Mouse (Mus musculus) forebrain, postnatal 0 days (tissue): Measurements from ENCODE around the gene D930007J09Rik. TPM values are rescaled to one million over a fixed set of nuclear protein-coding genes. Genes with fewer than 3 reads are reported as not detected.

Experiments
- ATAC-seq: fragments of 200-750 bp; cut with Nextera tagmentation; 2 replicates; pipeline ENCODE4 v1.8.0; 2017; ENCODE audit warnings: mild to moderate bottlenecking, moderate library complexity
- DNase-seq: peaks from one replicate; pipeline ENCODE4 v3.0.0-alpha.2; 2015
- H3K27ac ChIP-seq: fragments of 300-500 bp; sonication (generic); 2 replicates; pipeline ENCODE4 v1.5.1; 2014; ENCODE audit warnings: low read depth, mild to moderate bottlenecking, antibody characterized with exemption, low read length, moderate library complexity, mixed read lengths
- H3K27me3 ChIP-seq: fragments of 300-500 bp; sonication (generic); 2 replicates; pipeline ENCODE4 v1.6.1; 2014; ENCODE audit warnings: mild to moderate bottlenecking, low read length, mixed read lengths; ENCODE audit not compliant: insufficient read depth
- H3K36me3 ChIP-seq: fragments of 300-500 bp; sonication (generic); 2 replicates; pipeline ENCODE4 v1.6.1; 2014; ENCODE audit warnings: mild to moderate bottlenecking, moderate library complexity; ENCODE audit not compliant: insufficient read depth
- H3K4me1 ChIP-seq: fragments of 300-500 bp; sonication (generic); 2 replicates; pipeline ENCODE4 v1.6.1; 2014; ENCODE audit warnings: antibody characterized with exemption; ENCODE audit not compliant: insufficient read depth
- H3K4me2 ChIP-seq: fragments of 300-500 bp; sonication (generic); 2 replicates; pipeline ENCODE4 v1.6.1; 2014; ENCODE audit warnings: low read depth, mild to moderate bottlenecking, moderate library complexity
- H3K4me3 ChIP-seq: fragments of 300-500 bp; sonication (generic); 2 replicates; pipeline ENCODE4 v1.5.1; 2014; ENCODE audit warnings: low read depth, low read length, mixed read lengths
- H3K9ac ChIP-seq: fragments of 300-500 bp; sonication (generic); 2 replicates; pipeline ENCODE4 v1.6.1; 2014; ENCODE audit warnings: mild to moderate bottlenecking
- H3K9me3 ChIP-seq: fragments of 300-500 bp; sonication (generic); 2 replicates; pipeline ENCODE4 v1.6.1; 2016; ENCODE audit warnings: low read length
- CTCF ChIP-seq: sonication (generic); IDR thresholded peaks from 2 replicates; pipeline ENCODE4 v1.5.1; 2016; ENCODE audit warnings: antibody characterized with exemption, control low read depth, low read depth
- WGBS: fragments of 180-500 bp; shearing (Covaris S2); extraction: QIAGEN DNeasy Blood & Tissue Kit; methylation state at CpG from one replicate; pipeline ENCODE4 v1.1.7; 2014; 5-methylcytosine and 5-hydroxymethylcytosine counted together
- polyA plus RNA-seq: library from polyadenylated mRNA; unstranded; fragments of >200 nt; fragmentation: Nextera tagmentation; extraction: Ambion mirVana; gene quantifications from 2 replicates; pipeline ENCODE4 v1.2.1, GENCODE M21; 2015
- total RNA-seq: library from RNA; depleted of rRNA; stranded (reverse); fragments of >200 nt; gene quantifications from 2 replicates; pipeline ENCODE4 v1.2.3, GENCODE M21; 2014; rRNA removed

D930007J09Rik gene
- total RNA-seq (not detected in 2 replicates), polyA plus RNA-seq (not detected in 2 replicates)

GRCm38 (mm10) chr13:32802259-32803081 lies at the start of gene D930007J09Rik:
Gene D930007J09Rik (minus strand): TSS chr13:32802849.
- H3K27ac ChIP-seq: peak within 1 kb of the TSS; percentile 89
- peaks cover 21% of the 10 kb centered on the region for H3K4me1 ChIP-seq
- ATAC-seq (peak; percentile 42), DNase-seq (peak; percentile 47)
- H3K4me3 ChIP-seq: peak within 1 kb of the TSS; percentile 89
- TF ChIP-seq CTCF: no peak
- under 1% methylated on average over 95 of the region's 95 CpGs for WGBS
- H3K36me3 ChIP-seq: peaks cover 10% of the 10 kb centered on the region
- no peaks in the 10 kb centered on the region for H3K27me3 ChIP-seq
- H3K9me3 ChIP-seq: no peaks in the 10 kb centered on the region
- H3K4me2 ChIP-seq: peak within 1 kb of the TSS; percentile 81
- H3K9ac ChIP-seq: peak within 1 kb of the TSS; percentile 92

GRCm38 (mm10) chr13:32851967-32852366 lies 49.3 kb upstream of the D930007J09Rik start:
- DNase-seq (peak; percentile 66), ATAC-seq (peak; percentile 87)
- peak; percentile 77 for TF ChIP-seq CTCF
- Histone ChIP-seq H3K9ac (no peak overlapping the region), H3K27ac (no peak overlapping the region), H3K36me3 (no peaks in the 10 kb centered on the region), H3K9me3 (no peaks in the 10 kb centered on the region), H3K27me3 (no peaks in the 10 kb centered on the region), H3K4me3 (no peak overlapping the region), H3K4me2 (no peak overlapping the region), H3K4me1 (no peaks in the 10 kb centered on the region)
- 17% methylated on average over 7 of the region's 7 CpGs for WGBS

DNA sequence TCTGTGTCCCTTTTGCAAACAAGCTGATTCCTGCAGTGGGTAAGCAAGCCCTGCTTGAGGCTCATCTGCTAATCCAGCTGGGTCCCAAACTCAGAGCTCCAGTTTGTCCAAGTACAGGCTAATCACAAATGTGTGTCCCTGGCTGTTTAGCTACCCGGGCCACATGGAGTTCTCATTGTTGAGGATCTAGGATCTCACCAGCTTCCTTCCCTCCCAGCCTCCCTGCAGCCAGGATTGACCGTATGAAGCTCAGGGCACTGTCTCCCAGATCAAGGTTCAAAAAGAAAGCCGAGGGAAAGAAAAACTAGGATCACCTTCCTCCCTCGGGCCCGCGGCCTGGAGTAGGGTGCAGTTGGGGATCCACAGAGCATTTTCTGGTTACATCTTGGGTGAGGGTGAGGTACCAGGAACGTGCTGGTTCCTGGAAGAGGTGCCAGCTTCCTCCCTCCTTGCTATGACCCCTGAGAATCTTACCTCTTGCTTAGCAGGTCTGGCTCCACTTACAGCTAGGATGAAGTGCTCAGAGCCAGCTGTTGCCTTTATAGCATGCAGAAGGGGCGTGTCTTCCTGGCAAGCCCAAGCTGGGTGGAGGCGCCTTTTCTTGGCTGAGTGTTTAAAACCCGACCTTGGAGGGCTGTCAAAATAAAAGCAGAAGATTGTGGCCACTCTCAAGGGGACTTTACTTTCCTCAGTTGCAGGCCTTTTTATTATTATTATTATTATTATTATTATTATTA lies 48.2 kb upstream of the D930007J09Rik start, which contains the start of gene Serpinb1a:
Gene Serpinb1a (minus strand): TSS at position 518 of the 737 bp plus-strand sequence.
- H3K4me1 ChIP-seq: no peaks in the 10 kb centered on the region
- no peak within 1 kb of the TSS for H3K9ac ChIP-seq
- ATAC-seq: no peak
- TF ChIP-seq CTCF: no peak
- no peak within 1 kb of the TSS for H3K27ac ChIP-seq
- H3K4me3 ChIP-seq: no peak within 1 kb of the TSS
- DNase-seq: no peak
- no peak within 1 kb of the TSS for H3K4me2 ChIP-seq
- WGBS: 74% methylated on average over 10 of the region's 10 CpGs
- no peaks in the 10 kb centered on the region for H3K36me3 ChIP-seq
- no peaks in the 10 kb centered on the region for H3K27me3 ChIP-seq
- H3K9me3 ChIP-seq: no peaks in the 10 kb centered on the region

- no peaks in the 10 kb centered on the region for H3K4me1 ChIP-seq
- 74% methylated on average over 1 of the region's 1 CpGs for WGBS
- no peaks in the 10 kb centered on the region for H3K27me3 ChIP-seq
- TF ChIP-seq CTCF: no peak
- H3K4me2 ChIP-seq: no peak overlapping the region
- no peak overlapping the region for H3K4me3 ChIP-seq
- H3K9me3 ChIP-seq: no peaks in the 10 kb centered on the region
- H3K36me3 ChIP-seq: no peaks in the 10 kb centered on the region
- DNase-seq (no peak), ATAC-seq (no peak)
- H3K27ac ChIP-seq: no peak overlapping the region
- H3K9ac ChIP-seq: no peak overlapping the region
These were observed 47.5 kb upstream of the D930007J09Rik start for GRCm38 (mm10) chr13:32850156-32850555.

DNA sequence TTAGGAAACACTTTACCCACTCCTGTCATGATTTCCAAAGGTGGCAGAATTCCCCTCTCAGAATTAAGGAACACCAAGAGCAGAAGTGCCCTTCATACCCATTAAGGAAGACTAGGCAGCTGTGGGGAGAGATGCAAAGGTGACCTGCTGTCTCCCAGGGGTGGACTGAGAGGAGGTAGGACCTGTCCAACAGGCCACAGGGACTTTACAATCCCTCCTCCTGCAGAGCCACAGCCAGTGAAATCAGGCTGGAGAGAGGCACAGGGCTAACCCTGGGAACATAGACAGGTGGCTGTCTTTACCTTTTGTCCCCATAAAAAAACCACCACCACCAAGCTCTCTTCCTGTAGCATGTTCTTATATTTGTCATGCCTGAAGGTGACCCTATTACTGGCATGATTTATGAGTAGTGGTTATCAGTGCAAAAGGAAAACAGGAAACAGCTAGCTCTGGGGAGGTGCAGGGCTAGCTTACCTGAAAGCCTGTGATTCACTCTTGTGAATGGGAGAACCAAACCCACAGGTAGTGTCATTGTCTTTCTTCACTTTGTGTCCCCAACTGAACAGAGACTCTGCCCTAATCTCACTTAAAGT lies 47.0 kb upstream of the D930007J09Rik start:
- no peaks in the 10 kb centered on the region for H3K9me3 ChIP-seq

GRCm38 (mm10) chr13:32849092-32849491 lies 46.4 kb upstream of the D930007J09Rik start:
- ATAC-seq: no peak
- TF ChIP-seq CTCF: no peak

More for the DNA sequence above, 47.0 kb upstream of the D930007J09Rik start:
- no peak overlapping the region for H3K4me2 ChIP-seq
- no peaks in the 10 kb centered on the region for H3K27me3 ChIP-seq
- H3K9ac ChIP-seq: no peak overlapping the region
- no peaks in the 10 kb centered on the region for H3K4me1 ChIP-seq
- ATAC-seq (no peak), DNase-seq (no peak)
- no peak overlapping the region for H3K27ac ChIP-seq
- H3K36me3 ChIP-seq: no peaks in the 10 kb centered on the region
- H3K4me3 ChIP-seq: no peak overlapping the region
- TF ChIP-seq CTCF: no peak

More at GRCm38 (mm10) chr13:32849092-32849491, 46.4 kb upstream of the D930007J09Rik start:
- Histone ChIP-seq H3K4me3 (no peak overlapping the region), H3K4me2 (no peak overlapping the region), H3K9me3 (no peaks in the 10 kb centered on the region), H3K4me1 (no peaks in the 10 kb centered on the region), H3K9ac (no peak overlapping the region), H3K27ac (no peak overlapping the region), H3K27me3 (no peaks in the 10 kb centered on the region), H3K36me3 (no peaks in the 10 kb centered on the region)
- no peak for DNase-seq
- WGBS: 75% methylated on average over 4 of the region's 4 CpGs
